Mouse (Mus musculus): ENCODE data around the gene 3110009E18Rik. TPM values are rescaled to one million over a fixed set of nuclear protein-coding genes. Genes with fewer than 3 reads are reported as not detected.
A peak's percentile ranks its signal among the peaks of the same experiment; 100 is the strongest.

Gene 3110009E18Rik
- total RNA-seq, 2 experiments from 2014 or later: 10.6 to 12.1 TPM

DNA sequence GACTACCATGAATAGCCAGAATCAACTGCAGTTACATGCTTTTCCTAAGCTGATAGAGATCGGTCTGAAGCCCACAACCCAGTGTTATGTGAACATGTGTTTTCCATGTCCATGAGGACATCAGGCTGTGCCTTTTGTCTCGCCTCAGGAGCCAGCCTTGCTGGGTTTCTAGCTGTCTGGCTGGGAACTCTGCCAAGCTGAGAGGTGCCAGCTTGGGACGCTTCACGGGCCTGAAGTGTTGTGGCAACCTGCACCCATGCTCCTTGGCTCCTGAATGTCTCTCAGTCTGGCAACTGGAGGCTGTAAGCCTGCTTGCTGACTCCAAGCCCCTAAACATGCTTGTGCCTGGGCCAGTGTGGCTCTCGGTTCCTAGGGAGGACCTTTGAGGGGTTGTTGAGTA lies 21.6 kb downstream of the 3110009E18Rik start:
- DNase-seq: peak in 1 of 2 experiments; percentile 45

DNA sequence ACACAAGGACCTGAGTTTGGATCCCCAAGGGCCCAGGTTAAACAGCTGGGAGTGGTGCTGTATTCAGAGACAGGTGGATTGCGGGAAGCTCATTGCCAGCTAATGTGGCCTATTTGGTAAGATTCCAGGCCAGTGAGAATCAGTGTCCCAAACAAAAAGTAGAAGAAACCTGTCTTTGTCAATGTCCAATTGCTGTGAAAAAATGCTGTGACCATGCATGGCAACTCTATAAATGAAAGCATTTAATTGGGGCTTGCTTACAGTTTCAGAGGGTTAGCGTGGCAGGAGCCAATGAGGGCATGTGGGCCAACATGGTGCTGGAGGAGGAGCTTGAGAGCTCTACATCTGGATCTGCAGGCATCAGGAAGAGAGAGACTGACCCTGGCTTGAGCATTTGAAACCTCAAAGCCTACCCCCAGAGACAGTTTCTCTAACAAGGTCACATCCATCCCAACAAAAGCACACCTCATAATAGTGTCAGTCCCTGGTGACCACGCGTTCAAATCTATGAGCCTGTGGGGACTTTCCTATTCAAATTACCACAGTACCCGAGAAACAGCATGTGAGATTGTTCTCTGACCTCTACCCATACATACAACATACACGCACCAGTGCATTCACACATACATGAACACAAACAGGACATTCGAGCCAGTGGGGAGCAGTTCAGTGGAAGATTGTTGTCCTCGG lies 24.7 kb downstream of the 3110009E18Rik start:
- no peak for DNase-seq

DNA sequence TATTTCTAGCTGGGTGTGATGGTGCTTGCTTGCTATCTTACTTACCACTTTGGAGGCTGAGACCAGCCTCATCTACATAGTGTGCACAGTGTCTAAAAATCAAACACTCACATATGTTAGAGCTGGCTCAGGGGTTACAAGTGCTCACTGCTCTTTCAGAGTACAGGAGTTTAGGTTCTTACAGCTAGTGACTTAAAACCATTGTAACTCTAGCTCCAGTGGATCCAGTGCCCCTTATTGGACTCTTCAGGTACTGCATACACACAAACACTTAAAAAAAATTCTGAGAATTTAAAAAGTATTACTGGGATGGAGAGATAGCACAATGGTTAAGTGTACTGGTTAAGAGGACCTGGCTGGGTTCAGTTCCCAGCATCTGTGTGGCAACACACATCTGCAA lies 26.0 kb downstream of the 3110009E18Rik start:
- no peak for DNase-seq

DNA sequence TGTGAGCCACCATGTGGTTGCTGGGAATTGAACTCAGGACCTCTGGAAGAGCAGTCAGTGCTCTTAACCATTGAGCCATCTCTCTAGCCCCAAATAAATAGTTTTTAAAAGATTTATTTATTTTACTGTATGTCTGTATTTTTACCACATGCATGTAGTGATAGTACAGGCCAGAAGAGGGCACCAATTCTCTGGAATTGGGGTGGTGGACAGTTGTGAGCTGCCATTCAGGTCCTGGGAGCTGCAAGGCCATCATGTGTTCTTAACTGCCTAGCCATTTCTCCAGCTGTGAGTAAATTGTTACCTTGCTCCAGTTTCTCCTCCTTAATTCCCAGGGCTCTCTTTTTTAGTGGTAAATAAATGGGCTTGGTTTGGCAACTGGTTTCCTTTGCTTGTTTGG lies 33.2 kb downstream of the 3110009E18Rik start:
- peak; percentile 50 to 68 for DNase-seq

DNA sequence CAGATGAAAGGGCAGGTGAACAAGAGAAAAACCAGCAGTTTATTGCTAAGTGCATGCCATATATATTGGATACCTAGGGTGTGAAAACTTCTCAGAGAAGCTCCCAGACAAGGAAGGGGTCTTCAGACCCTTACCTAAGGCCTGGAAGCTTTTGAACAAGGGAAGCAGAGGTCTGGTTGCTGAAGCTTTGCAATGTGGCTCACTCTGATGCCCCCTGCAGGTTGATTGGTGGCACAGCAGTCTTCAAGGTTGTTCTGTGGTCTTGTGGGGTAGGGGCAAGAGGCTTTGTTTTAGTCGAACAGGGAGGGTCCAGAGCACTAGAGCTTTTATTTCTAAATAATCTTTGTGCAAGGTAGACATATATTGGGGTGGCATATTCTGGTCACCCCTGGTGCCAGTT lies 34.3 kb downstream of the 3110009E18Rik start:
- DNase-seq: peak; percentile 7 to 26

DNA sequence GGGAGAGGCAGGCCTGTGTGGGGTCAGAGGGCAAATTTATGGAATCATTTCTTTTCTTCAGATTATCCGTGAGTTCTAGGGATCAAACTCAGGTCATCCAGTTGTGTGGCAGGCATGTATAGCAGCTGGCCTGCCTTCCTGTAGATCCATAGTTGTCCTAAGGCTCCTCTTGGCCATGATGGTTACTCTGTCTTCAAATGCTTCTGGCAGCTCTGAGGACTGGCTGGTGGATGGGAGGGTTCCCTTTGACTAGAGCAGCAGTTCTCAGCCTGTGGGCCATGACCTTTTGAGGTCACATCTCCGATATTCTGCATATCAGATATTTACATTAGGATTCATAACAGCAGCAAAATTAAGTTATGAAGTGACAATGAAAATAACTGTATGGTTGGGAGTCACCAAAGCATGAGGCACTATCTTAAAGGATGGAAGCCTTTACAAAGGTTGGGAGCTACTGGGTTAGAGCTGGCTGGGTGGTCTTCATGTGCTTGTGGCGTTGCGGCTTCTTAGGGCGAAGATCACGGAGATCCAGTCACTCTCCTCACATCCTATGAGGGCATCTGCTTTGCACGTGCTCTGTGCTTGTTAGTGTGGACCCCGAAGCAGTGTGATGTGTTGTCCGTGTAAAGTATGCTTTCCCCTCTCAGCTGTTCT lies 37.6 kb downstream of the 3110009E18Rik start:
- no peak for DNase-seq

DNA sequence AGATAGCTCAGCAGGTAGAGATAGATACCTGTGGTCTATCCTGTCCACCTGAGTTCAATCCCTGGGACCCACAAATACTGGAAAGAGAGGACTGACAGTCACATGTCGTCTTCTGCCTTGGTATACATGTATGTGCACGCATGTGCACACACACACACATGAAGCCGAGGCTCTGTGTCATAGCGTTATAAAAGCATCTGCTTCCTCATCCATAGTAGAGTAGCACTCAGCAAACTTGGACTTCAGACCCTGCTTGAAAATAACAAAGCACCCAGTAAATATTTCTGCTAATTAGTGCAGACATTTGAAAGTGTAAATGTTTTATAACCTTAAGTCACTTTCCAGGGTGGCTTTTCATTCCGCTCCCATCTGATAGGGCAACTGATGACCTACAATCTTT lies 40.5 kb downstream of the 3110009E18Rik start:
- no peak for DNase-seq

DNA sequence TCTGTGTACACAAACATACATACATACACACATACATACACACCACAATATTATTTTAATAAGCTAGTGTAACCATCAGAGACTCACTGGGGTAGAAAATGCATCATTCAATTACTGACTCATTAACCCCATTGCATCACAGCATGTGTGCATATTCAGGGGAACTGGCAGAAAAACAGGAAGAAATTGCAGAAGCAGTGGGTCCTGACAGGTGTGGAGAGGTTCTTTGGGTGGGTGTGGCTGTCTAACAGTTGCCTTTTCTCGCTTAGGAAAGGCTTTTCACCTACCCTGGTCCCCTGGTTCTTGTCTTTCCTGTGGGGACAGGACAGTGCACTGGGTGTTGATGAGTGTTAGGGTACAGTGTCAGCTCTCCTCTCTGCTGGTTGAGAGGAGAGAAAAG lies 41.6 kb downstream of the 3110009E18Rik start:
- no peak for DNase-seq

DNA sequence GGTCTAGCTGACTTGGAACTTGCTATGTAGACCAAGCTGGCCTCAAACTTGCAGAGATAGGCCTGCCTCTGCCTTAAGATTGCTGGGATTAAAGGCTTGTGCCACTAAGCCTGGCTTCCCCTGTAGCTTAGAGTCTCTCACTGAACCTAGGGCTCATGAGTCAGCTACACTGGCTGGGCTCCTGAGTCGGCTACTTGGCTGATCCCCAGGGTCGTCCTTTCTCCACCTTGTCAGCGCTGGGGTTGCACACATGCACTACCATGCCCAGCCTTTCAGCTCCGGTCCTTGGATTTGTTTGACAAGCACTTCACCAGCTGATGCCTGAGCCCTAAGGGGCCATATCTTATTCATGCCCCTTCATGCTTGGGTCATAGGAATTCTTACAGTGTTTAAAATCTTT lies 47.0 kb downstream of the 3110009E18Rik start:
- DNase-seq: peak; percentile 19 to 31

DNA sequence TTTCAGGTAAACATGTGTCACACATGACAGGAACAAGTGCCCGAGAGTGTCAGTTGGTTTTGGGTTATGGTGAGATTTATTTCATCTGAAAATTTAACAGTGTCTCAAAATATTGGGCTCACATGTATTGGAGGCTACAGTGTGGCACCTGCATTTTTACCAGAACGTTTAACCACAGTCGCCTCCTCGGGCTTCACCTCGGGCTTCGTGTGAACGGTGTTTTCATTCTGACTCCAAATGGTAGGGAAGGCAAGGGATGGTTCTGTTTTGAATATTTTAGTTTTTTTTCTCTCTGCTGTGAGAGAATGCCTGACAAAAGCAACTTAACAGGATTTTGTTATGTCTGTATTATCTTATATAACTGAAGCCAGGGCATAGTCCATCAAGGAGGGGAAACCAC lies 47.7 kb downstream of the 3110009E18Rik start:
- no peak for DNase-seq

DNA sequence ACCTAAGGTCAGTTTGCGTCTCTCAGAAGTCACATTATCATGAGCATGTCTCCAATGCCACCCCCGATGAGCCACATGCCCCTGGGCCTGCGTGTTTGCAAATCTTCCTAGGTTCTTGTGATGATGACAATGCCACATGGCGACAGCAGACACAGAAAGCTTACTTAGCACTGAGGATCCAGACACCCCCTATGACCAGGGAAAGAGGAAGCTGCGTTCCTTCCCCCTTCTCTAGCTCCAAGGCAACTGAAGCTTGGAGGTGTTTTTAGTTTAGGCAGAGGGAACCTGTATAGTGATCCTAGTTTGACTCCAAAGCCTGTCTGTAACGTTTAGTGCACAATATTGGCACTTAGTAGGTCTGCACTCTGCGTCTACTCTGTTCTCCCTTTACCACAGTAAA lies 49.3 kb downstream of the 3110009E18Rik start:
- no peak for DNase-seq

DNA sequence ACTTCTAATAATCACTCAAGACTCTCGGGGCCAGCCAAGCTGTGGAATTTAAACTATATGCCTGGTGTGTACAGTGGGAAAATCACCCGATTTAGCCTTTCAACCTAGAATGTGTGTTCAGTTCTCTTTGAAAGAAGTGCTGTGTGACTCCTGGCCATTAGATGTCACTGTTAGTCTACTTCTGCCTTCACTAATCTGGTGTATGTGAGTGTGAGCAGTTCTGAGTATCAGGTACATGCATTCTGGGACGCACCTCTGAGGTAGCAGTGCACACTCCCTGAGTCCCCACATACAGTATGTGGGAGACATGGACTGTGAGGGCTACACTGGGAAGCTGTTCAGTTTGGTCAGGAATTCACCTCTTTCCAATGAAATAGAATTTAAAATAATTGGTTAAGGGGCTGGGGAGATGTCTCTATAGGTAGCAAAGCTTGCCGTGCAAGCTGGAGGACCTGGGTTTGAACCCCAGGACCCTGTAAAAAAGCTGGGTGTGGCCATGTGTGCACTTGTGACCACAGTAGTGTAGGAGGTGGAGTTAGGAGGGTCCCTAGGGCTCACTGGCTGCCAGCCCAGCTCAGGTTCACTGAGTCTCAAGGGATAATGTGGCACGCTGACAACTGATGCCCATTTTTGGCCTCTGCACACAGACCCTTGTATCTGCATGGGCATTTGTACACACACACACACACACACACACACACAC lies 51.0 kb downstream of the 3110009E18Rik start:
- peak in 1 of 2 experiments; percentile 4 for DNase-seq

DNA sequence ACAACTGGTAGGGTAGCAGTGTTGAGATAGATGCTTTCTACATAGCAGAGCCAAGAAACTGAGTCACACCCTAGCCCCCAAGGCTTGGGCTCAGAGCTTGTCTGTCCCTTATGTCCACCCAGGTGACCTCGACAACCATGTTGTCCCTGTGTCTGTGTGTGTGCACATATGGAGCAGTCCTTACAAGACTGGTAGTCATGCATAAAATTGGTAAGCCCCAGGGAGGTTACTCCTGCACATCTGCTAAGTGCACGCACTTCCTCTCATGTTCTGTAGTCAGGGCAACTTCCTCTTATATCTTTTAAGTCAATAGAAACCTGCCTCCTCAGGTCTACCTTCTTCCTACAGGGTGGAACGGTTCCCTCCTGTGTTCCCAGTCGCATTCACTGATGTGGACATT lies 54.0 kb downstream of the 3110009E18Rik start:
- DNase-seq: no peak

DNA sequence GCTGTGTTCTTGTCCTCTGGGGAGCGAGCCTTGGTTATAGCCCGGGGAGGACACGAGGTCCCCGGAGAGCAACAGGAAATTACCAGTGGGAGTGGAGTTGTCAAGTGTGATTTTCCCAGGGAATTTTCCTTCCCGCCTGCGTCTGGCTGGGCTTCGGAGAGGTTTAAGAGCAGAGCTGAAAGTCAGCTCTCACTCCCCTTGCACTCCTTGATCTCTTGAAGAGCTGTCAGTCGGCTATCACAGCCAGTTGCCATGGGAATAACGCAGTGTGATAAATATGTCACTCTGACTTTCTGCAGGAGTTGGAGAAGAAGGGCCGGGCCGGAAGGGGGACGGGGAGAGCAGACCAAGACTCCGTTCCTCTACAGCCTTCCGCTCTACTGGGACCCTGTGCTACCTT lies 55.3 kb downstream of the 3110009E18Rik start:
- peak in 1 of 2 experiments; percentile 9 for DNase-seq

DNA sequence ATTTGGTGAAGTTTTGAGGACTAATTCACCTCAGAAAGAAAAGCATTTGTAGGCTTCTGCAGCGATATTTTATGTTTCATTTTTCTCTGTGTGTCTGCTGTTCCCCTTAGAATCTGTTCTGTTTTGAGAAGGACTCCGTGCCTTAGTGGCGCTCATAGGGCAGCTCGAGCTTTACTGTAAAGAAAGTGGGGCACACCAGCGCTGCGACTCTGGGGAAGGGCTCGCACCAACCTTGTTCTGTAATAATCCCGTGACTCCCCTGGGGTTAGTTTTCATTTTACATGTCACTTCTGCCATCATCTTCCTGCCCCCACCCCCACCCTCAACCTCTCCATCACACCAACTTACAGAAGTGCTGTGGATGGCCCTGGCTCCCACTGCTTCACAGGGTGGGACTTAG lies 56.2 kb downstream of the 3110009E18Rik start:
- no peak for DNase-seq

DNA sequence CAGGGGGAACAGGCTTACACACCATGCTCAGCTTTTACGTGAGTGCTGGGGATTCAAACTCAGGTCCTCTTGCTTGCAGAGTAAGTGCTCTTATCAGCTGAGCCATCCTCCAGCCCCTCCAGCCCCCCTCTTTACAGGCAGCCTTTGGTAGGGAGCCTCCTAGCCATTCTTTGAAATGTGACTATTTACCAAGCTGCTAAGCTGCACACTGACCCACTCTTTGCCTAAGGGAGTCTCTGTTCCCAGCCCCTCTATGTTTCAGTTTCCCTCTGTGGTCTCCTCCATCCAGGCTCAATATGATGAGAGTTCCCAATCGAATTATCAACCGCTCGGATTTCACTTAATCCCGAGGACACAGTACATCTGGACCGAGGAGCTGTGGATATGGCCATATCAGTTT lies 65.2 kb downstream of the 3110009E18Rik start:
- DNase-seq: no peak

DNA sequence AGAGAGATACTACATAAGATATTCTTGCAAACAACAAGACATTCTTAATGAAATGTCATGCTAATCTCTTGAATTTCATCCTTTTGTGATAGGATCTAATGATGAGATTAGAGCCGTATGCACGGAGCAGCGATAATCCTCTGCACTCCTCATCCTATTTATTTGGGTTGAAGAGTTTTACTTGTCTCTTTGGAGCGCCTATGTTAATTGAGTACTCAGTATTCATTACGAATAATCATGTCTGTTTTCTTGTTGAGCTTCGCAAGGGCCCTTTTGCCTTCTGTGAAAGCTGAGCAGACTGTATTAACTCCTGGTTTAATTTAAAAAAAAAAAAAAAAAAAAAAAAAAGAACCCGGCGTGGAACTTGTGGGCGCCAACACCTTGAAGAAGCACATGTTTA lies 65.7 kb downstream of the 3110009E18Rik start:
- no peak for DNase-seq

DNA sequence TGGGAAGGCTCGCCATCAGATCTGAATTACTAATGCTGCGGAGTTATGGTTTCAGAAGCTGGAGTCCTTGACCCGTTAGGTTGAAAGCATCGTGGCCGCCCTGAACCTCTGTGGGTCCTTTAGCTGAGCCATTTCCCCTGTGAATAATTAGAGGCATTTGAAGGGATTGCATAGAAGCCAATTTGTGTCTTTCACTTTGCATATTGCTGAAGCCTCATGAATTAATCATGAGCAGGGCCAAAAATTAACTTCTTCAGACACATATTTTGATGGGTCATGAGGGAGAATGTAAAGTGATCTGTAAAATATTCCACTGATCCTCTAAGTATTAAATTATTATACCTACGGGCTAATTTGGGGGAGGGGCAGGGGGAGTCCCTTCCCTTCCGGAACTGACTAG lies 66.1 kb downstream of the 3110009E18Rik start:
- DNase-seq: no peak

DNA sequence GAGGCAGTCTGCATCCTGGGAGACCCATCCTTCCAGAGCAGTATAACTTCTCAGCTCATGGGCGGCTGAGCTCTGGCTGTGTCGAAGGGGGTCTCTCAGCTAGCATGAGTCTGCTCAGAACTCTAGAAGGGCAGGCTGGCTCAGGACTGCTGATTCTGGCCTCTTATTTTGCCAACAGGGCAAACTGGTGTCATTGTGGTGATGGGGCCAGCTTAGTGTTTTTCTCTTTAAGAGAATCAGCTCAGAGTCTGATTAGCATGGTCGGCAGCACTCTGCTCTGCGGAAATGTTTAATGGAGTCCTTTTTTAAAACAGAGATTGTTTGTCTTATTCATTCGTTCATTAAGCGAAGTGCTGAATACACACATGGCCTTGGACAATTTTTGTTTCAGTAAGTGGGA lies 68.2 kb downstream of the 3110009E18Rik start:
- no peak for DNase-seq

DNA sequence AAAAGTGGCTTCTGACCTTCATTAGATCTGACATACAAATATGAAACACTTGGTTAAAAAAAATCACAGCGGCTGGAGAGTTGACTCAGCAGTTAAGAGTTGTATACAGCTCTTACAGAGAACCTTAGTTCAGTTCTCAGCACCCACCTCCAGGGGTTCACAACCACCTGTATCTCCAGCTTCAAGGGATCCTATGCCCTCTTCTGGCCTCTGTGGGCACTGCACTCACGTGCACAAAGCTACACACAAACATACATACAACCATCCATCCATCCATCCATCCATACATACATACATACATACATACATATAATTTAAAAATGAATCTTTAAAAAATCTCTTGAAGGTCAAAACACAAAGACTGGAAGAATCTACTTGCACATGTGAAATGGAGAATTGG lies 69.3 kb downstream of the 3110009E18Rik start:
- DNase-seq: no peak

DNA sequence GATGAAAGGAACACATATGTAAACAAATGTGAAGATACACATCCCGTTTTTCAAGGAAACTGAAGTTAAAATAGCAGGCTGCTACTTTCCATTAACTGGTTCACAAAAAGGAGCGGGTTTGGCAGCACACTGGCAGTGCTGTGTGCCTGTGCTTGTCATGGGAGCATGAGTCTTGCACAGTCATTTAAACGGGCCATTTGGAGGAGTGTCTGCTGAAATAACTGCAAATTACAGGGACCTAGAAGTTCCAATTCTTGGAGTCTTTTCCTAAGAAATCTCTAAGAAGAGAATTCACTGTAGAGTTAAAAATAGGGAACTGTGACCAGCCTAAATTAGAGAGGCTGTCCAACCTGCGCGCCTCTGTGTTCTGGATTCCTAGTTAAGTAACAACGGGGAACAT lies 70.0 kb downstream of the 3110009E18Rik start:
- no peak for DNase-seq

DNA sequence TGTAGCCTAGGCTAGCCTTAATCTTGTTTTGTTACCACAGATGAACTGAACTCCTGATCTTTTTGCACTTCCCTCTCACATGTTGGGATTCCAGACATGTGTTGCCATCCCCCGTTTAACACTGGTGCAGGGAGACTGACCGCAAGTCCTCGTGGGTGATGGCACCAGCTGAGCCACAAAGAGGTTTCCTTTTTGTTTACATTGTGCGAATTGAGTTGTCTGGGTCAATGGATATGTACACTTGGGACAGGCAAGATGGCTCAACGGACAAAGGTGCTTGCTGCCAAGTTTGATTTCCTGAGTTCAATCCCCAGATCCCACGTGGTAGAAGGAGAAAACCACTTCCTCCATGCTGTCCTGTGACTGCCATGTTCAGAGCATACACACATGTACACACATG lies 71.3 kb downstream of the 3110009E18Rik start:
- no peak for DNase-seq

DNA sequence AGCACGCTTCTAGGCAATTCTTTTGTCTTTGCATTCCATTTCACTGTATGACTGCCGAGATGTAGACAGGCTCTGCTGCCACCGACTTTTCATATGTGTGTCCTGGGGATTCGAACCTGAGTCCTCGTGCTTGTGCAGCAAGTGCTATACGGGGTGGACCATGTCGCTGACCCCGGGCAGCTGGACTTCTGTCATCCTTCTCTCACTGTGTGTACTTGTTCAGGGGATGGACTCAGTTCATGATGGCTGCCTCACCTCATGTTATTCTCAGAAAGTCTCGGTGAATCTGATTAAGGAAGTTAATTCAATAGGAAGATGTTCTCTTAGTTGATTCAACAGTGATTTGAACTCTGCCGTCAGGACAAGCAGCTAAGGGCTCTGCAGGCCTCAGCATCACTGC lies 72.6 kb downstream of the 3110009E18Rik start:
- DNase-seq: no peak

Measured in adrenal gland, postnatal 36 days (tissue).